Mouse (Mus musculus) midbrain, postnatal 0 days (tissue): ENCODE measurements around the gene Tcl1b5. TPM values are rescaled to one million over a fixed set of nuclear protein-coding genes. Genes with fewer than 3 reads are reported as not detected.
"Not testable (repeated sequence)": the region's sequence is repeated elsewhere in the genome, so short reads cannot be mapped to it uniquely, and the experiment has no call there.

Experiments
- ATAC-seq: fragments of 200-750 bp; cut with Nextera tagmentation; 2 replicates; pipeline ENCODE4 v1.8.0; 2017; ENCODE audit warnings: moderate number of reproducible peaks, mild to moderate bottlenecking, moderate TSS enrichment, moderate library complexity; ENCODE audit not compliant: low FRiP score
- DNase-seq: peaks from one replicate; pipeline ENCODE4 v3.0.0-alpha.2; 2015; ENCODE audit warnings: low spot score
- H3K27ac ChIP-seq: fragments of 300-500 bp; sonication (generic); 2 replicates; pipeline ENCODE4 v1.5.1; 2014; ENCODE audit warnings: low read depth, mild to moderate bottlenecking, low read length, mixed read lengths
- H3K27me3 ChIP-seq: fragments of 300-500 bp; sonication (generic); 2 replicates; pipeline ENCODE4 v1.6.1; 2014; ENCODE audit warnings: low read length, control low read depth, mixed read lengths; ENCODE audit not compliant: insufficient read depth
- H3K36me3 ChIP-seq: fragments of 300-500 bp; sonication (generic); 2 replicates; pipeline ENCODE4 v1.6.1; 2014; ENCODE audit warnings: low read length, control low read depth, mixed read lengths; ENCODE audit not compliant: insufficient read depth
- H3K4me1 ChIP-seq: fragments of 300-500 bp; sonication (generic); 2 replicates; pipeline ENCODE4 v1.6.1; 2014; ENCODE audit warnings: mild to moderate bottlenecking, control low read depth, antibody characterized with exemption, low read length, mixed read lengths; ENCODE audit not compliant: insufficient read depth
- H3K4me2 ChIP-seq: fragments of 300-500 bp; sonication (generic); 2 replicates; pipeline ENCODE4 v1.6.1; 2014; ENCODE audit warnings: low read depth, mild to moderate bottlenecking, low read length, mixed read lengths; ENCODE audit not compliant: poor library complexity, severe bottlenecking
- H3K4me3 ChIP-seq: fragments of 300-500 bp; sonication (generic); 2 replicates; pipeline ENCODE4 v1.5.1; 2014; ENCODE audit warnings: low read depth, mild to moderate bottlenecking, low read length, moderate library complexity
- H3K9ac ChIP-seq: fragments of 300-500 bp; sonication (generic); replicated peaks from 2 replicates; pipeline ENCODE4 v1.6.1; 2014; ENCODE audit warnings: mild to moderate bottlenecking, low read length, moderate library complexity, mixed read lengths; ENCODE audit not compliant: poor library complexity, severe bottlenecking
- H3K9me3 ChIP-seq: fragments of 300-500 bp; sonication (generic); 2 replicates; pipeline ENCODE4 v1.6.1; 2016; ENCODE audit warnings: low read length, control low read depth
- CTCF ChIP-seq: IDR thresholded peaks from 2 replicates; pipeline ENCODE4 v1.5.1; 2016; ENCODE audit warnings: antibody characterized with exemption, mild to moderate bottlenecking
- WGBS: fragments of 180-500 bp; shearing (Covaris S2); extraction: QIAGEN DNeasy Blood & Tissue Kit; methylation state at CpG from one replicate; pipeline ENCODE4 v1.1.7; 2014; 5-methylcytosine and 5-hydroxymethylcytosine counted together
- polyA plus RNA-seq: library from polyadenylated mRNA; unstranded; fragments of >200 nt; fragmentation: Nextera tagmentation; extraction: Ambion mirVana; gene quantifications from 2 replicates; pipeline ENCODE4 v1.2.1, GENCODE M21; 2015
- total RNA-seq: library from RNA; depleted of rRNA; stranded (reverse); fragments of >200 nt; gene quantifications from 2 replicates; pipeline ENCODE4 v1.2.3, GENCODE M21; 2014; rRNA removed

Gene Tcl1b5
- total RNA-seq = not detected in 2 replicates
- polyA plus RNA-seq = not detected in 2 replicates

DNA sequence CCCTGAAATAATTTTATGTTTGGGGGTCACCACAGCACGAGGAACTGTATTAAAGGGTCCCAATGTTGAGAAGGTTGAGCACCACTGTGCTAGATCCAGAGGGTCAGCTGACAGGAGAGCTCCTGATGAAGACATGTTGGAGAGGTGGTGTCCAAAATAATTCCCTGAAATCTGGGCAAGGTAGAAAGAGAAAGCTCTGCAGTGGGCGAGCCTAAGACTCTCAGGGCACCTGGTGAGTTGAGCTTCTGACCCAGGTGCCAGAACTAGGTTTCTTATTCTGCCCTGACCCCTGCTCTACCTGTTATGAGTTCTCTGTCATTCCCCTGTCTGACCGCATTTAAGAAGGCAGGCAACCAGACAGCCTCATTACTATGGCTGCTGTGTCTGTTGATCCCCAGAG lies at the start of gene Tcl1b5:
TSS of gene Tcl1b5 (plus strand) at position 301 of the 400 bp plus-strand sequence.
- not testable (repeated sequence) for H3K27ac ChIP-seq, H3K4me2 ChIP-seq, H3K36me3 ChIP-seq, H3K4me3 ChIP-seq, H3K9me3 ChIP-seq, DNase-seq, H3K27me3 ChIP-seq, ATAC-seq, H3K9ac ChIP-seq, H3K4me1 ChIP-seq
- 67% methylated on average over 3 of the region's 3 CpGs for WGBS

DNA sequence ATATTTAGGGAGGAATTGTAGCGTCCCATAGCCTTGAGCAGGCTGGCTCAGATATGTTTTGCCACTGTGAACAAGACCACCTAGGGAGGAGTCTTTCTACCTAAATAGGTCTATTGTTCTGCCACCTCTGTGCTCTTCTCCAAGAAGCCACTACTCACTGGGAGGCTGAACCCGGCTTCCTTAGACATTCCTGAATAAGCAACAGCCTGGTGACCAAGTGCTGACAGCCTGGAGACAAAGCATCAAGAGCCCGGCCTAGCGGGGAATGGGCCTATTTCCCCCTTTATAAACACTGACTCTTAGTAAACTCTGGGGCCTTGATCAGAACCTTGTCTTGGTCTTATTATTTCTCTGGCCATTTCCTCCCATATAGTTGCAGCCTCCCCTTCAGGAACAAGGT lies 49.6 kb upstream of the Tcl1b5 start:
- H3K4me2 ChIP-seq = no peak overlapping the region
- ATAC-seq (no peak), DNase-seq (no peak)
- H3K9me3 ChIP-seq = no peaks in the 10 kb centered on the region
- WGBS = 34% methylated on average over 4 of the region's 4 CpGs
- no peak overlapping the region for H3K4me3 ChIP-seq
- TF ChIP-seq CTCF = no peak
- H3K27ac ChIP-seq = no peak overlapping the region
- no peaks in the 10 kb centered on the region for H3K36me3 ChIP-seq
- H3K4me1 ChIP-seq = no peaks in the 10 kb centered on the region
- no peak overlapping the region for H3K9ac ChIP-seq
- no peaks in the 10 kb centered on the region for H3K27me3 ChIP-seq

- no peak for ATAC-seq
- Histone ChIP-seq H3K9me3 (no peaks in the 10 kb centered on the region), H3K9ac (no peak overlapping the region), H3K27me3 (no peaks in the 10 kb centered on the region), H3K4me1 (no peaks in the 10 kb centered on the region), H3K27ac (no peak overlapping the region), H3K4me2 (no peak overlapping the region), H3K4me3 (no peak overlapping the region), H3K36me3 (no peaks in the 10 kb centered on the region)
- DNase-seq = no peak
- 91% methylated on average over 2 of the region's 2 CpGs for WGBS
- no peak for TF ChIP-seq CTCF
Measured at GRCm38 (mm10) chr12:105127607-105128006, 48.5 kb upstream of the Tcl1b5 start.

DNA sequence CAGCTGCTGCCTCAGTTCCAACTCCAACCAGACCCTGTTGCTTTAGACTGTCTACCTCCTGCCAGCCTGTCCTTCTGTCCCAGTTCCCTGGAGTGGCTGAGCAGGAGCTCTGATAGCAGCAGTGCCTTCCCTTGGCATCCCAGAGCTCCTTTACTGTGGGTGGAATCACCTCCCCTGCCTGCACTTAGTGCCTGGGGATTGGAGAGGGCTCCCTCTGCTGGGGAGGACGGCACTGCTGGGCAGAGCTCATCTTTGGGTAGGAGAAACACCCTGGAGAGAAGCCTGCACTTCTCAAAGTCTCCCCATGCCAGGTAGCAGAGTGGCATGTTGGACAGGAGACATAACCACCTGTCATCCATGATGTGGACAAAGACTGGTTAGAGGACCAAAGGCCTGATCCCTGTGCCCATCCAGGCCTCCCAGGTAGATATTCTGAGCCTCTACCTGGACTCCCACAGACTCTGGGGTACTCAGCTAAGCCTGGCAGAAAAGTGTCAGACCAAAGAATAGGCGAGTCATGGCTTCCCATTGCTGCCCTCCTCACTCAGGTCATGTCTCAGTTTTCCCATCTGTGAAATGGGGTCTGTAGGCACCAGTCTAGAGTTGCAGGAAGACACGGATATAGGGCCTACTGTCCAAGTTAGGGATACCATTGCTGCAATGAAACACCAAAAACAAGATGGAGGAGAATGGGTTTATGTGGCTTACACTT lies 46.5 kb upstream of the Tcl1b5 start:
- 59% methylated on average over 3 of the region's 3 CpGs for WGBS
- not testable (repeated sequence) for H3K27me3 ChIP-seq, H3K36me3 ChIP-seq, DNase-seq, H3K4me2 ChIP-seq, H3K9me3 ChIP-seq, H3K9ac ChIP-seq, H3K27ac ChIP-seq, H3K4me1 ChIP-seq, ATAC-seq, H3K4me3 ChIP-seq

GRCm38 (mm10) chr12:105134167-105134566 lies 42.0 kb upstream of the Tcl1b5 start:
- H3K4me2 ChIP-seq, H3K27me3 ChIP-seq, H3K27ac ChIP-seq, ATAC-seq, H3K4me3 ChIP-seq, H3K9me3 ChIP-seq, DNase-seq, H3K9ac ChIP-seq, H3K4me1 ChIP-seq, H3K36me3 ChIP-seq: not testable (repeated sequence)
- 67% methylated on average over 2 of the region's 2 CpGs for WGBS

- not testable (repeated sequence) for H3K4me1 ChIP-seq, H3K4me3 ChIP-seq, H3K36me3 ChIP-seq, DNase-seq, H3K4me2 ChIP-seq, H3K9ac ChIP-seq, H3K27ac ChIP-seq, ATAC-seq, H3K9me3 ChIP-seq, H3K27me3 ChIP-seq
- WGBS = 83% methylated on average over 4 of the region's 4 CpGs
Measured at GRCm38 (mm10) chr12:105134826-105135225, 41.3 kb upstream of the Tcl1b5 start.

DNA sequence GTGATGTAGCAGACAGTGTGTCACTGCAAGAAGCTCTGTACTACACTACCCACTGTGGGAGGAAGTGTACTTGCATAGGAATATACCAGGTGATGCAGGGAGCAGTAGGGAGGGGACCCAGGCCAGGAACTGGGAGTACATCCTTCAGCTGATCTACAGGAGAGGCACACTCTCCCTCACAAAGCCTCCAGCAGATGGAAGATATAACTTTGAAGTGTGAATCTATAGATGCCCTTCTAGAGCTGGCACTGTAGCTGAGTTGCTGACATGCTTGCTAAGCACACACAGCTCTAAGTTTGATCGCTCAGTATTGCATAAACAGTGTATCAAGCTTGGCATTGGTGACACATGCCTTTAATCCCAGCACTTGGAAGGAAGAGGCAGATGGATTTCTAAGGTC lies 38.4 kb upstream of the Tcl1b5 start:
- not testable (repeated sequence) for H3K9ac ChIP-seq, H3K27me3 ChIP-seq, H3K4me3 ChIP-seq, H3K9me3 ChIP-seq, DNase-seq, ATAC-seq, H3K4me2 ChIP-seq, H3K4me1 ChIP-seq, H3K36me3 ChIP-seq, H3K27ac ChIP-seq
- 75% methylated on average over 1 of the region's 1 CpGs for WGBS
